Mouse (Mus musculus) stomach, postnatal 0 days (tissue): ENCODE results near the gene Mad1l1.

Experiments used
- CTCF ChIP-seq: IDR thresholded peaks from 2 replicates; pipeline ENCODE4 v1.5.1; 2016; ENCODE audit warnings: antibody characterized with exemption, low read depth, mild to moderate bottlenecking, moderate library complexity
- EP300 ChIP-seq: optimal IDR thresholded peaks from 2 replicates; pipeline ENCODE3; 2016; ENCODE audit warnings: antibody characterized with exemption

GRCm38 (mm10) chr5:140206726-140207703 lies 114.3 kb downstream of the Mad1l1 start:
- no peak for TF ChIP-seq CTCF
- no peak for TF ChIP-seq EP300
